Mouse (Mus musculus) forelimb bud, embryonic 11.5 days (tissue): Measurements from ENCODE around the gene Tsc22d1.

Experiments
- DNase-seq: peaks from one replicate; pipeline ENCODE4 v3.0.0-alpha.2; 2012; ENCODE audit warnings: low read depth, low spot score

Gene Tsc22d1

DNA sequence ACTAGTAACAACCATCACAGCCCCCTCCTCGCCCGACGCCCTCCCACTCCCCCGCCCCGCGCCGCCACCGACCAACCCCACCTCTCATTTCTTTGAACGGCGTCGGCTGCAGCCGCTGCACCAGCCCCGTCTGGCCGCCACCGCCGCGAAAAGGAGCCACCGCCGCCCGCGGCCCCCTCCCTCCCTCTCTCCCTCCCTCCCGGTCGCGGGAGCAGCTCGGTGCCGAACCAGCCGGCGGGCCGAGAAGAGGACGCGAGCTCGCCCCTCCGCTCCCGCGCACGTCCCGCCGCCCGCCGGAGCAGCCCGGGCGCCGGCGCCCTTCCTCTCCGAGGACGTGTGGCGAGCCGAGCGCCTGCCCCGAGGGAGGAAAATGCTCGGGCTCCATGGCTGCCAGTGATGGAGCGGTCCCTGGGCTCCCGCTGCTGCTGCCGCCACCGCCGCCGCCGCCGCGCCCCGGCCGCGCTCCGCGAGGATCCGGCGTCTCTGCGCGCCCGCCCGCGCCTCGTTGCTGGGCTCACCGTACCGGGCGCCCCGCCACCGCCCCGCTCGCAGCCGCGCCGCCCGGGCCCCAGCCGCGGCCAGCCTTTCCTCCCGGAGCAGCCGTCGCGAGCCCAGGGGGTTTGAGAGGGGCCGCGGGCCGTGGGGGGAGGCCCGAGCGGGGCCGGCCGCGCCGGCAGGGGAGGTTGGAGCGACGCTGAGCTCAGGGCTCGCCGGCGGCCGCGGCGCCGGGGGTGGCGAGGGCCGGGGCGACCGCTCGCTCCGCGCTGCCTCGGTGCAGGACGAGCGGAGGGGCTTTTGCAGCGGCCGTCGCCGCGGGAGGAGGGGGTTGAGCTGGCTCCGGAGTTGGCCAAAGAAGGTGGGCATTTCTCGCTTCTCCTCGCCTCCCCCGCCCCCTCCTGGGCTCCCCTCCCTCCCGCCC, at the start of gene Tsc22d1:
Gene Tsc22d1, plus strand, starts transcription at position 100 of the 919 bp plus-strand sequence.
- no peak for DNase-seq

DNA sequence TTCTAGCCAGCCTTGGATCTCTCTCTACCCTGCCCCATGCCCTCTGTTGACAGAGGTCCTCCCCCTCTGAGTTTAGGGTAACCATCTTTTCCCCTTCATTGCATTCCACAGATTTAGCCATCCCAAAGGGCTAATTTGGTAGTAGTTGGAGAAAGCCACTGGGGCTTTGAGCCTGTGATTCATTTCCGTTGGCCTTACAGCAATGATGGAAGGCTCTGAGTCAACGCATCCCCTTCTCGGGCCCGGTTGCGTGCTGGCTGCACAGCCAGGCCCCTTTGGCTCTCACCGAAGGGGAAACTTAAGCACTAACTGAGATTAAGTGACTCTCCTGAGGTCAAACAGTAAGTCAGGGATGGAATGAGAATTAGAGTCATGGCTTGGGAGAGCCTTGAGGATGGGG, 41.1 kb upstream of the Tsc22d1 start:
- DNase-seq = no peak

DNA sequence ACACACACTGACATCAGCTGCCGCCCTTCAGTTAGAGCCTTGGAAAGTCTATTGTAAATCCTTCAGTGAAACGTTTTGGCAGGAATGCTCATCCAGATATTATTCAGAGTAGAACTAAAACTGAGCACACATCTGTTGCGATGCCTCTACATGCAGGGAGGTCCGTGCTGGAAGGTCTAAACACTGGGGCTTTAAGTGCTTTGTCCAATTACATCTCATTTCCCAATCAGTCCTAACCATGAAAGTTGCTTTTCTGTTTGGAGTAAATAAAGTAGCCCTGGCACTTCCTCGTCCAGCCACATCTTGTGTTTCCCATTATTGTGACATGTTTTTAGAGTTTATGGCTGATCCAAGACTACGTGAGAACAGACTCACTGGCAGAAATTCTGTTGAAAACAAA, 40.2 kb upstream of the Tsc22d1 start:
- DNase-seq = no peak

DNA sequence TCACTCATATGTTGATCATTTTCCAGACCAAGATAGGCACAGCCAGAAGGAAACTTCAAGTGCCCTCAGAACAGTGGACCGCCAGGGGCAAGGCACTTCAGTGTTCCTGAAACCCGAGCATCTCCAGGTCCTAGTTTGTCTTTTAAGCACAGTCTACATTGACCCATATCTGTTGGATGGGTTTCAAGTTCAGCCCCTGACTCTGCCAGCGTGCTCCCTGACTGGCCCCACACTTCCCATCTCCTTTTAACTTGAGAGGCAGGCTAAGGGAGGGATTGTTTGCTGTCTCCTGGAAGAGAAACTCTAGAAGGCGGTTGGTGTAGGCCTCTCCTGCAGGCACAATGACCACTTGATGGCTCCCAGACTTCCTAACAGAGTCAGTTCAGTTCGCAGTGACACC, 38.2 kb upstream of the Tsc22d1 start:
- DNase-seq = no peak

DNA sequence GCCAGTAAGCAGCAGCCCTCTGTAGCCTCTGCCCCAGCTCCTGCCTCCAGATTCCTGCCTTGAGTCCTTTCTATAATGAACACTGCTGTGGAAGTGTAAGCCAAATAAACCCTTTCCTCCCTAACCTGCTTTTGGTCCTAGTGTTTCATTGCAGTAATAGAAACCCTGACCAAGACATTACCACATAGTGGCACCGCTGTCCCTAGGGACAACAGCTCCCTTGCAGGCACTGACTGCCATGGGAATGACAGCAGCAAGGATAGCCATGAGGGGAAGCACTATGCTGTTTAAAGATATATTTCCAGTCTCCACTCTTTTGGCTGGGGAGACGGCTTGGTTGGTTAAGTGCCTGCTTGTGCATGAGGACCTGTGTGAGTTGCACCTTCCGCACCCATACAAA, 35.4 kb upstream of the Tsc22d1 start:
- DNase-seq = no peak

DNA sequence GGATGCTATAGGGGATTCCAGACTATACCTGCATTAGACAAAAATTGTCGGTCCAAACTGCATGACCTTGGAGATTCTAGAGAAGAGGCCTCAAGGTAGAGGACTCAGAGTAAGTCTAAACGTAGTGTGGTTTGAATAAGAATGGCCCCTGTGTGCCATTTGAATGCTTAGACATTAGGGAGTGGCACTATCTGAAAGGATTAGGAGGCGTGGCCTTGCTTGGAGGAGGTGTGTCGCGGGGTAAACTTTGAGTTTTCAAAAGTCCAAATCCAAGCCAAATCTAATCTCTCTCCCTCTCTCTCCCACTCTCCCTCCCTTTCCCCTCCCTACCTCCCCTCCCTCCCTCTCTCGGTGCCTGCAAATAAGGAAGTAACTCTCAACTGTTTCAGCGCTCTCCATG, 26.7 kb upstream of the Tsc22d1 start:
- DNase-seq = no peak

DNA sequence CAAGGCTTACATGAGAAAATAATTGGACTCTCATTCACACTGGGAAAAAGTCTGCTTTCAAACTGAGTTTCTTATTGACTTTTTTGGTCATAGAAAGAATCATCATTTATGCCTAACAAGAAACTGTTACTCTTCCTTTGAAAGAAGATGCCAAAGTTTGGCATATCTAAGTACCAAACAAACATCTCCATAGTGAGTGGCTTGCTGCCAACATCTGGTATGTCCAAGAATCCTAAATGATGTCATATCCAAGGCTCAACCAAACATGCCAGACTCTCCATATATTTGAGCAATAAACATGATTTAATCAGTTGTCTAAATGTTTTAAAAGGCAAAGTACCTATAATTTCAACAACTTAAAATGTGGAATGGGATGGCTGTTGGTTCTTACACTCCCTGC, 16.5 kb upstream of the Tsc22d1 start:
- DNase-seq = no peak

DNA sequence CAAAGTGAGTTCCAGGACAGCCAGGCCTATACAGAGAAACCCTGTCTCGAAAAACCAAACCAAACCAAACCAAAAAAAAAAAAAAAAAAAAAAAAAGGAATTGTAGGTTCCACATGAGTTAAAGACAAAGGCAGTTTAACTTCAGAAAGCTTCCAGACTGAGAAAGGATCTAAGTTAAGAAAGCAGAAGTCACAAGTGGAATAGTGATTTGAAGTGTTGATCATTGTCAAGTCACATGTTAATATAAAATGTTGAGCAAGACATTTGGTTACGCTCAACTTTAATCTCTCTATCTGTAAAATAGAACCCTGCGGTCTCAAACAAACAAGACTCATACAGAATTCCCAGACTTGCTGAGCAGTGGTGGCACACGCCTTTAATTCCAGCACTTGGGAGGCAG, 12.2 kb upstream of the Tsc22d1 start:
- no peak for DNase-seq

DNA sequence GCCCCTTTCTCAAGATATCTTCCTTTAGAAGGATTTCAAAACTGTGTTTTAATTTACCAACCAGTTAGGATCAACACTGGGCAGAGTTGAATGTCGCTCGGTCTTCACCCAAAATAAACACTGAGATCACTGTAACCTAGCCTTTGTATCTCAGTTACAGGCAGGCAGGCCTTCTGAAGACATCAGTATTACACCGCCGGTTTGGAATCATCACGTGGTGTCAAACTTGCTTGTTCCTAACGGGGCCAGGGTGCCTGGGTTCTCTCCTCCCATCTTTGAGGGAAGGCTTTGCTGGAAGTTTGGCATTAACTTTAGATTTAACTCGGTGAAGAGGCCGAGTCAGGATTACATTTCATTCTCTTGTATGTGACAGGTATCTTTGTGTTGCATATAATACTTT, 5.7 kb upstream of the Tsc22d1 start:
- no peak for DNase-seq

DNA sequence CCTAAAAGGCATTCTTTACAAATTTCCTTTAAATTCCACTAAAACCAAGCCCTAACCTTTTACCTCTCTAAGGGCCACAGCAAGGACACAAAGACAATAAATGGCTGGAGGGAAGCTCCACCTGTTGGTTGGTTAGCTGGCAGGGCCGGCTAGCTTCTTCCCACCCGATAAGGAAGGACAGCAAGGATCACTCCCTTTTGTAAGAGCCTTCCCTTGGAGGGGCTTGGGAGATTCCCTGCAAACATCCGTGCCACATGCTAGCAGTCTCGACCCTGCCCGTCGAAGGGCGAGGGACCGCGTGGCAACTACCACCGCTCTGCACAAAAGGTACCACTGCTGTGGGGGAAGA, 1.0 kb upstream of the Tsc22d1 start:
- no peak for DNase-seq

DNA sequence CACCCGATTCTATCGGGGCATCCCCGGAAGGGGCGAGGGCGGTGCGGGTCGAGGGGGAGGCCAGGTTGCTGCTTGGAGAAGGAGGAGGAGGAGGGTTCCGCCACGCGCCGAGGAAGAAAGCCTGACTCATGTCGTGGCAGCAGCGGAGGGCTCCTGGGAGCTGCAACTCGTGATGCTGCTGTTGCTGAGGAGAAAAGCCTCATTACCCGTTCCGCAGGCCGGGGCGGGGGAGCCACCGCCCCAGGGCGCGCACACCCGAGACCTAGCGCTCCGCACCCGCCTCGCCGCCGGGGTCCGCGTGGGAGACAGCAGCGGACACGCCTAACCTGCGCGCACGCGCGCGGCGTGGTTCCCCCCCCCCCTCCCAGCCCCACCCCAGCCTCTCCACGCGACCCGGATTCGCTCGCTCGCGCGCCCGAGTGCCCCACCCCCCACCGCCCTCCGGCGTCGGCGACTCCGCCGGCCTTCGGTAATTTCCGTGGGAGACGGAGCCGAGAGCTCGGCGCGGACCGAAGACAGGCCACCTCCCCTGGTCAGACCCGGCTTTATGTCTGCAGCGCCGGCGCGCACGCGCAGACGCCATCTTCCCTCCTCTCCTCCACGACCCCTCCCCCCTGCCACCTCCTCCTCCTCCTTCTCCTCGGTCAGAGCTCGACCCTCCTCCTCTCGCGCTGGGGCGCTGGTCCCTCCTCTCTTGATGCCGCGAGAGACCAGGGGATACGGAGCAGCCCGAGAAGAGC, 469 bp upstream of the Tsc22d1 start:
- DNase-seq = peak; percentile 100

DNA sequence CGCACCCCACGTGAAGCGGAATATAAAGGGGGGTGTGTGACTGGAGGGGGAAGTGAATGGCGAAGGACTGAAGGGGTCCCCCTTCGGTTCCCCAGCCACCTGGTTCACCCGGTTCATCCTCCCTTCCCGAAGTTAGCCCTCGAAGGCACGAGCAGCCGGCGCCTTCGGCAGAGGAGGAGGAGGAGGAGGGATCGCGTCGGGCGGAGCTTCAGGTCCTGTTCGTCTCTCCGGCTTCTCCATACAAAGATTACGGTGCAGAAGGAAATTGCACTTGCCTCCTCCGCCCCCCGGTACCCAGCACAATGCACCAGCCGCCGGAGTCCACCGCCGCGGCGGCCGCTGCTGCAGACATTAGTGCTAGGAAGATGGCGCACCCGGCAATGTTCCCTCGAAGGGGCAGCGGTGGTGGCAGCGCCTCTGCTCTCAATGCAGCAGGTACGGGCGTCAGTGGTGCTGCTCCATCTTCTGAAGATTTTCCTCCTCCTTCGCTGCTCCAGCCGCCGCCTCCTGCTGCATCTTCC, 1.1 kb downstream of the Tsc22d1 start:
- peak; percentile 43 for DNase-seq

DNA sequence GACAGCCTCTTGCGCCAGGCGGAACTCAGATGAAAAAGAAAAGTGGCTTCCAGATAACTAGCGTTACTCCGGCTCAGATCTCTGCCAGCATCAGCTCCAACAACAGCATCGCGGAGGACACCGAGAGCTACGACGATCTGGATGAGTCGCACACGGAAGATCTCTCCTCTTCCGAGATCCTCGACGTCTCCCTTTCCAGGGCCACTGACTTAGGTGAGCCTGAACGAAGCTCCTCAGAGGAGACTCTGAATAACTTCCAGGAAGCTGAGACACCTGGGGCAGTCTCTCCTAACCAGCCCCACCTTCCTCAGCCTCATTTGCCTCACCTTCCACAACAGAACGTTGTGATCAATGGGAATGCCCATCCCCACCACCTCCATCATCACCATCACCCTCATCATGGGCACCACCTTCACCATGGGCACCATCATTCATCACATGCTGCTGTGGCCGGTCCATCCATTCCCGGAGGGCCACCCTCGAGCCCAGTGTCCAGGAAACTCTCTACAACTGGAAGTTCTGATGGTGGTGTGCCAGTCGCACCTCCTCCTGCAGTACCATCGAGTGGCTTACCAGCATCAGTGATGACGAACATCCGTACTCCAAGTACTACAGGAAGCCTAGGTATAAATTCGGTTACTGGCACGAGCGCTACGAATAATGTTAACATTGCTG, 1.7 kb downstream of the Tsc22d1 start:
- DNase-seq = no peak

DNA sequence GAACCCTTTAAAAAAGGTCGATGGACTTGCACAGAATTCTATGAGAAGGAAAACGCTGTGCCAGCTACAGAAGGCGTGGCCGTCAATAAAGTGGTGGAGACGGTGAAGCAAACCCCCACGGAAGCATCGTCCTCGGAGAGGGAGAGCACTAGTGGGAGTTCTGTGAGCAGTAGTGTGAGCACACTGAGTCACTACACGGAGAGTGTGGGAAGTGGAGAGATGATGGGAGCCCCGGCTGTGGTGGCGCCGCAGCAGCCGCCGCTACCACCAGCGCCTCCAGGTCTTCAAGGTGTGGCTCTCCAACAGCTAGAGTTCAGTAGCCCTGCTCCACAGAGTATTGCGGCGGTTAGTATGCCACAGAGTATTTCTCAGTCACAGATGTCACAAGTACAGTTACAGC, 2.6 kb downstream of the Tsc22d1 start:
- DNase-seq = no peak

DNA sequence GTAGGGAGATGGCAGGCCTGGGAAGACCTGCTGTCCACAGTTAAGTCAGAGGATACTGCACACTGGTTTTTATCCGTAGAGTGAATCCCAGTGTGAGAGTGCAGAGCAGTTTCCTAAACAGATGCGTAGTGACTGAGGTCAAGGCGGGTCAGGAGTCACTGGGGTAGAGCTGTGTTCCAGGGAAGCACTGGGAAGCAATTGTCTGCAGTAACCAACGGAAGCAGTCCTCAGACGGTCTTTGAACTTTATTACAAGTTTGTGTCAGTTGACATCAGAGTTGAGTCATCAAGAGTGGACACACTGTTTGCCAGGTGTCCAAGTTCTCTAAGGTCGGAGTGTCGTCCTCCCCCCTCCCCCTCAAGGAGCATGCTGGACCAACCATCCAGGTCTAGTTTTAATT, 6.0 kb downstream of the Tsc22d1 start:
- peak; percentile 8 for DNase-seq

DNA sequence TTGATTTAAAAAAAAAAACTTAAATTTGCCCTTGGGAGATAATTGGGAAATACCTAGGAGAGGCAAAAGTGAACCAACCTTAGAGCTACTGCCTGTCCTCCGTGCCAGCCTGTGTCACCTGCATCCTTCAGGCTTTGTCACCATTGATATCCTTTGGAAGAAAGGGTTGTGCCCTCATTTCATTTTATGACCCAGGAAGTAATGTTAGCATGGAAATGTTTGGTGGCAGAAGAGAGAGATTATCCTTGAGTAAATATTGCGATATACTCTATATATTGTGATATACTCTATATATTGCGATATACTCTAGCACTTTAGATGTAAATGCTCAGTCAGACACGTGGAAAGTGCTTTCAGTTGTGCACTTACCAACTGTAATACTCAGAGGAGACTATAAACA, 6.4 kb downstream of the Tsc22d1 start:
- no peak for DNase-seq

DNA sequence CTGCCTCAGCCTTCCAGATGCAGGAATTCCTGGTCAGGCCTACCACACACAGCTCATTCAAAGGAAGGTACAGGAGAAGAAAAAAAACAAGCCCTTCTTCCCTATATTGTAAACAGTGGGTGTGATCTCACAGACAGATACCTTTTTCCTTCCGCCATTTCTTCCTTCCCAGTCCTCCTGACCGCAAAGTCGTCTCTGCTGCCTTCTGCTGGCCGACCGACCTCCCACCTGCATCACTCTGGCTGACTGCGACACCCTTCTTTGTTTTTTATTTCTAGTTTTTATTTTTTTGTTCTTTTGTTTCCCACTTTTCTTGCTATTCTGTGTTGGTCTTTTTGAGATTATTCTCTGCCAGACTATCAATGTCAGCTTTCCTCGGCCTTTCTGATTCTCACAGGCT, 10.7 kb downstream of the Tsc22d1 start:
- DNase-seq = no peak

DNA sequence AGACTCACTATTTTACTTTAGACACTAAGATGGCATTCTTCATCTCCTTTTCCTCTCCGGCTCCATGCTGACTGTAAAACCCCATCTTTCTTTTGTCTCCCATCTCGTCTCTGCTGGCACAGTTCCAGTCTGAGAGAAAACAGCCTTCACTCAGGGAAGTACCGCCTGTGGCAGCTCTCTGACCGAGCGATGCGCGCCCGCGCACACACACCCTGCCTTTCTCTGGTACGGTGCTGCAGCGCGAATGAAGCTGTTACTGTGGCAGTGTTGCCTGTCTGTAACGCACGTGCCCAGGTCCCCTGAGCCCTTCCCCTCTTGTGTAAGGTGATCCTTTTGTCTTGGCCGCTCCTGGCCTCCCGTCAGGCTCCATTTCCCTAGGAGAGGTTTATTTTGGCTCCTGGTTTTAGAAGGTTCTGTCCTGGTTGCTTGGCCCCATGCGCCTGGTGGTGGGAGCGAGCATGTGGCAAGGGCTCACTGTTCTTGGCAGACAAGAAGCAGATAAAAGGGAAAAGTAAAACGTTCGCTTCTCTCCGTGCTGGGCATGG, 11.3 kb downstream of the Tsc22d1 start:
- no peak for DNase-seq

DNA sequence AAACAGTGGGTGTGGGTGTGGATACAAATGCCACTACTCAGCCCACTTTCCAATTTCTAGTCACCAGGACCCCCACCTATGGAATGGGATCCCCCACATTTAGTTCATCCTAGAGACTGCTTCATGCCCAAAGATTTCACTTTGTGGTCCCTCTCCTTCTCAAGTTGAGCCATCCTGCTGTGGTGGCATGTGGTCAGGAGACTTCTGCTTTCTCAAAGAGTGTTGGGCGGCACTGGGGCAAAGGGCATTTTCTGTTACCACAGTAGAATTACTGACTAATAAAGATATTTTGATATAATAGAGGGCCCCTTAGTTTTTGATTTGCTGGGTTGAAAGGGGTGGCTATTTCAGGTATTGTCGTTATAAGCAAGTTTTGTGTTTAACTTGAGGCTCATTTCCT, 14.1 kb downstream of the Tsc22d1 start:
- no peak for DNase-seq

DNA sequence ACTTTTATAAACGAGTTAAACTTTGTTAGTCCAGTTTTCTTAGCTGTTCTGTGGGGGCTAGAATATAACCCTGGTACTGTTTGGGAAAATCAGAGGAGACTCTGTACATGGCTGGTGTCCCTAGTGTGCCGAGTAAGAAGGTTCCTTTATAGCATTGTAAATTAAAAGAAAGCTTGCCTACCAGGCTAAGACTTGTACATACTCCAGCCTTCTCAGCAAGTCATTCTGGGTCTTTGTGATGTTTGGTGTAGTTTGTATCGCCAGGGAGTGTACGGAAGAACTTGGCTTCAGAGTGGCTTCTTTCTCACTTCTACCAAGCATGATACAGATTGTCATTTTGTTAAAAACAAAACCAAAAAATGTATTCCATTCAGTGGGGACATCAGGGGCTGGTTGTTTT, 17.2 kb downstream of the Tsc22d1 start:
- DNase-seq = no peak

DNA sequence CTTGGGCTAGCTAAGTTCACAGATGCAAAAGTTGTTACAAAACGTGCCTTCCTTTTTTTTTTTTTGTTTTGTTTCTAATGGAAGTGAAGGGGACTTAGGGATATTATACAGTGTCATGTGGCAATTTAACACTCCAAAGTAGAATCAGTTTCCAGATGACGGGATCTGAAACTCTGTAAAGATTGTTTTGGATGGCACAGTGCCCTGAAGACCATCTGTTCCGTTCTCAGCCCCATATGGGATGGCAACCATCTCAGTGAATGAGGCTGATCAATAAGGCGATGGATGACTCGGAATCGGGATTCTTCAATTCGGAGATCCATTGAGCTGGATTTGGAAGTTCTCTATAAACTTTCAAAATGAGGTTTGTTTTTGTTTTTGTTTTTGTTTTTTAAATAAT, 17.6 kb downstream of the Tsc22d1 start:
- DNase-seq = no peak

DNA sequence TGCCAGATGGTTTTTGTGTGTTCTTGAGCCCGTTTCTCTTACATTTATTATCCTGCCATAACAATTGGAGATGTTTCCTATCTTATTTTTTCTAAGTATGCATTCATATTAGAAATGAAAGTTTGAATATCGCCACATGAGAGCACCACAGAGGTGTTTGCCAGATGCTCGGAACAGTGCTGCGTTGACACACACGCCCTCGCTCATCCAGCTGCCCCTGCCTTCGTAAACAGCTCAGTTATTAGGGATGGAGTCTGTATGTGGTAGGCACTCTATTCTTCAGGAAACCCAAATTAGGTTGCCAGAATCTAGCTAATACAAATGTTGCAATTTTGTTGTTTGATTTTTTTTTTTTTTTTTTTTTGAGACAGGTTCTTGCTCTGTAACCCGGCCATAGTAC, 18.1 kb downstream of the Tsc22d1 start:
- no peak for DNase-seq
